Mouse (Mus musculus): ENCODE data around the gene Capns1.

DNA sequence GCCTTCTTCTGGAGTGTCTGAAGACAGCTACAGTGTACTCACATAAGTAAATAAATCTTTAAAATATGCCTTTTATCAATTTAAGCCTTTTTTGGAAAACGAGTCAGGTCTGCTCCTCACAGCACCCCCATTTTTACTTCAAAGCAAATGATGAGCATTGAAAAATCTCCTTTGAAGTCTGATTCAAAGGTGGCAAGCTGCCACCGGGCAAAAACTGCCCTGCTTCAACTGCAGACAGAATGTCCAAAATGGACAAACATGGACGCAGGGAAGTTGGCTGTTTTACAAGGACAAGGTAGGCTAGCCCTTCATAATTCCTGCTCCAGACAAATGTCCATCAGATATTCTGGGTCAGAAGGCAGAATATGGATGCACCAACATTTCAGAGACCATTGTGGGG lies 22.8 kb upstream of the Capns1 start:
- TF ChIP-seq CTCF (conservative IDR thresholded peaks at IDR 0.05; ENCODE audit: insufficient read depth, insufficient read length, low read depth, low read length) (no peak), POLR2A (IDR thresholded peaks at IDR 0.05; ENCODE audit: low read depth, low read length) (no peak)

All from kidney, adult 2 months (tissue).